Mouse (Mus musculus) cerebellum, adult 18-20 months (tissue): Measurements from ENCODE around the gene Ccdc17.

Experiments
- DNase-seq, 2 experiments: peaks; one replicate each; pipeline ENCODE4 v3.0.0; 2021

The Ccdc17 gene

GRCm38 (mm10) chr4:116596379-116596778 is at the start of gene Ccdc17:
TSS of gene Ccdc17 (plus strand) at chr4:116596654.
- DNase-seq: peak; percentile 16 to 34

DNA sequence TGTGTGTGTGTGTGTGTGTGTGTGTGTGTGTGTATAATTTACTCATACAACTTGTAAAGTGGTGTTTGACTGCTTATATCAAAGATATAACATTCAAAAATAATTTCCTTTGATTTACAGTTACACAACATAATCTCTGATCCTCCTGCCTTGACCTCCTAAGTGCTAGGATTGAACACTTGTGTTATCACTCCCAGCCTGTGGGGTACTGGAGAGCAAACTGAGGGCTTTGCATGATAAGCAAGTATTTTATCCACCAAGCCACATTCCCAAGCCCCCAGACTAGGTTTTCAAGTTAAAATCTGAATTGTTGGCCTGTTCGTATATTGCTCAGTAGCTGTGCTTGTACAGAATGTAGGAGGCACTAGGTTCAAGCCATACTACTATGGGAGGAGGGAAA is 46.0 kb upstream of the Ccdc17 start:
- no peak for DNase-seq

DNA sequence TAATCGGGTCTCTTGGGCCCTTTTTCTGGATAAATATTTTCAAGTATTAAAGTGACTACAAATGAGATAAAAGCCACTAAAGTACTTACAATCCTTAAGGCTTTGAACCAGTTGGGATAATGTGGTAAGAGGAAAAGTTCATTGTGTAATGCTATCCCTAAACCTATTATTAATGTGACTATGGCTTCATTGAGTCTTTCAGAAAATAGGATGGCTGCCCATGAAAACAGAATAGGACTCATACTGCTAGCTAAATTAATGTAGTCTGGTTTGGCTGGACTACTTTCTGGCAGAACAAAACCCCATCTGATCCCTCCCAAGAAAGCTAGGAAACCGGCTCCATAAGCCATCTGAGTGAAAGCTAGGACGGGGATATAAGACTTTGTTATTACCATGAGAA is 43.4 kb upstream of the Ccdc17 start:
- DNase-seq: no peak

- DNase-seq: peak; percentile 76 to 80
Measured at GRCm38 (mm10) chr4:116555413-116556300, 40.8 kb upstream of the Ccdc17 start, which contains the start of gene Tmem69. TSS of gene Tmem69 (minus strand) at chr4:116555936.

DNA sequence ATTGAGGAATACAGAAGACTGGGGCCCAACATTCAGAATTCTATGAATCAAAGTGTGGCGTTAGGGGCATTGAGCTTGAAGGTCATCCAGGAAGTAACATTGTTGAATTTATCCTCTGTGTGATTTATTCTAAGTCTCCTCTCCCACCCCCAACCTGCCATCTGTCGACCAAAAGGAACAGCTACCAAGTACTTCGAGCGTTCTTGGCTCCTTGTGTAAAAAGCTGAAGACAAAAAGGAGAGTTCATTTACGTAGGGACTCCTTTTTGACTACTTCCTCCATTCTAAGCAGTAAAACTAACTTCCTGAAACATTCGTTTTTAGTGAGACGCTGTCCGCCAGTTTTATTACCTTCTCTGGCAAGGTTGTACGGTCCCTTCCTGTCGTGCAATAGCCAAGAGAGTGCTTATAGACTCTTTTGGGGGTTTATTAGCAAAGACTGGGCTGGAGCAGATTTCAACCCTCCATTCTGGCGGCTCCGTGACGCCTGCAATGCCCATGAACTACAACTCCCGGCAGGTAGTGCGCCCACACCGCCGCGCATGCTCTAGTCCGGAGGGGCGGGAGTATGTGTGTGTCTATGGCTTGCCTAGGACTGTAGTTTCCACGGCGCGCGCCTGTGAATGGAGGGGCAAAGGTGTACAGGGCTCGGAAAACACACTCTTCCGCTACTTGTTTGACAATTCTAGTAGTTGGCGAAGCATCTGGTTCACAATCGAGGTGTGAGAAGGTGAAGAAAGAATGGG is 39.7 kb upstream of the Ccdc17 start:
- DNase-seq: peak; percentile 95 to 97

GRCm38 (mm10) chr4:116557306-116558121 is 38.9 kb upstream of the Ccdc17 start, which contains the start of gene Gpbp1l1:
TSS of gene Gpbp1l1 (plus strand) at chr4:116557658.
- DNase-seq: peak; percentile 98

DNA sequence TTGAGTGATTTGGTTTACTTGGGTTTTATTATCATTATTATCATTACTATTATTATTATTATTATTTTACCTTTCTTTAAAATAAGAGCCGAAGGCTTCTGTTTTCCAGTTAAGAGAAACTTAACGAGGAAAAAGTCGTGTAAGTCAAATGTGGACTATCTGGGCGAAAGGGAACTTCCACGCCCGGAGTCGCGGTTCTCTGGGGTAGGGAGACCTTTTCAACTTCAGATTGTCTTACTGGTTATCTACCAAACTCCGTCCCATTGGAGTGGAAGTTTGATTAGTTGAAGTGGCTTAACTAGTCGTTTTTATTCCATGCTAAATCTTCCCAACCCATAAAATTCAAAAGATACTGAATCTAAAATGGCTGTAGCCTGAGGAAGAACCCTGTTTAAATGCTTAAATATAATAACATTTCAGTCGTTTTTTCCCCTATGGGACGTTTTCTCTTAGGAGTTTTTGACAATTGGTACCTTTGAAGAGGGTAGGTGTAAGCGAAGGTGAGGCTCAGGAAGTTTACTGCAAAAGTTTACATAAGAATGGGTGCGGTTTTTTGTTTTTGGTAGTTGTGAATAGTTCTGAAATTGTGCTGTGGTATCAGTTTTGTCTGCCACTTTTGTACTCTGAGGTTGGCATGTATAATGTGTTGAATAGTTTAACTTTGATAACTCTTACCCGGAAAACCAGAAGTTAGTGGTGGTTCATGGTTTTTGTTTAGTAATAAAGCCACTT is 38.1 kb upstream of the Ccdc17 start:
- DNase-seq: no peak

GRCm38 (mm10) chr4:116595793-116596192 is 661 bp upstream of the Ccdc17 start:
- no peak for DNase-seq

DNA sequence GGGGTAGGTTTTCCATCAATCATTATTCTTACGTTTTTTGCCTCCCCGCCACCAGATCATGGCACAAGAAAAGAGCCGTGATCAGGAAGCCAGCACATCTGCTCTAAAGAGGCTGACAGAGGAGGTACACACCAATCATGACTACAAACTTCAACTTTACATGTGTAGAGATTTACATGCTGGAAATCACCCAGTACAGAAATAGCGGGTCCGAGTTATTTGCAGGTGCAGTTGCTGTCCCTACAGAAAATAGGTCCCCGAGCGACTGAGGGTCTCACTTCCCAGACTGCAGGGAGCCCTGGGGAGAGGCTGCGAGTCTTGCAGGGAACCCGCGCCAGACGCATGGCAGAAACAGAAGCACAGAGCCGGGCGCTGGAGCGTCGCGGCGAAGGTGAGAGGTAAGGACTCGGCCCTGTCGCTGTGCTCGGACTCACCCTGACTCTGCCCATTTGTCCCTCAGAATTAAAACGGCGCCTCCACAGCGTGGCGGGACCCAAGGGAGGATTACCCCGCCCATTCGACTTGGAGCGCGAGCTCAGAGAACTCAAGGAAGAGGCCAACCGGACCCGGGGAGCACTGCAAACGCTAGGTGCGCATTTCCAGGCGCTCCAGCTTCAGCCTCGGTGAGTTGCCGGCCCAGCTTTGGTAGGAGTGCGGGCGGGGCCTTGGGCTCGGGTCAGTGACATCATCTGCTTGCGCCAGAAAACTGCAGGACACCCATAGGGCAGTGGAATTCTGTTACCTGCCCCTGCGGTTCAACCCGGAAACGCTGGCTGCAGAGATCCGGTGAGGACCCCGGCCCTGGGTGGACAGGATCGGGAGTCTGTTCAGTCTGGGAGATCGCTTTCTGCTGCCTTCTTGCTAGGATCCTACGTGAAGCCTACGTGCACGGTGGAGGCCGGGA is 776 bp downstream of the Ccdc17 start:
- DNase-seq: peak; percentile 93 to 96

DNA sequence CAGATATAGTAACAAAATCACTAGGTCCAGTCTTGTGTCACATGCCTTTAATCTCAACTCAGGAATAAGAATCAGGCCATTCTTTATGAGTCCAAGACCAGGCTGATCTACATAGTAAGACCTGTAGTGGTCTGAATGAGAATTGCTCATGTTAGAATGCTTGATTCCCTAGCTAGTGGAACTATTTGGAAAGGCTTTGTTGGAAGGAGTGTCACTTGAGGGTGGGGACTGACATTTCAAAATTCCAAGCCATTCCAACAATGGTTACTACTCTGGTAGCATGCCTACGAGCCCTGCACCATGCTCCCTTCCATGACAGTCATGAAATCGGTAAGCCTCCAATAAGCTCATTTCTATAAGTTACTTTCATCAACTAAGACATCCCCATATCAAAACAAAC is 16.2 kb downstream of the Ccdc17 start:
- no peak for DNase-seq

DNA sequence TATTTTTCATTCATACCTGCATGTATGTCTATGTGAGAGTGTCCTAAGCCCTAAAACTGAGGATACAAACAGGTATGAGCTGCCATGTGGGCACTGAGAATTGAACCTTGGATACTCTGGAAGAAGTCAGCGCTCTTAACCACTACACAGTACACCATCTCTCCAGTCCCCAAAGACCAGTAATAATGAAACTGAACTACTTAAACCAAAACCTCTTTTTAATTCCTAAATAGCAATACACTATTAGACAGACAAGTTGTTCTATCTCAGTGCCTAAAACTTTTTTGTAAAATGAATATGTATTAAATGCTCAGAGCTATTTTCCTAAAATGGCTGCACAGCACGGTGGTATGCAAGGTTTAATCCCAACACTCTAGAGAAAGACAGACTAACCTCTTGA is 18.8 kb downstream of the Ccdc17 start:
- no peak for DNase-seq

DNA sequence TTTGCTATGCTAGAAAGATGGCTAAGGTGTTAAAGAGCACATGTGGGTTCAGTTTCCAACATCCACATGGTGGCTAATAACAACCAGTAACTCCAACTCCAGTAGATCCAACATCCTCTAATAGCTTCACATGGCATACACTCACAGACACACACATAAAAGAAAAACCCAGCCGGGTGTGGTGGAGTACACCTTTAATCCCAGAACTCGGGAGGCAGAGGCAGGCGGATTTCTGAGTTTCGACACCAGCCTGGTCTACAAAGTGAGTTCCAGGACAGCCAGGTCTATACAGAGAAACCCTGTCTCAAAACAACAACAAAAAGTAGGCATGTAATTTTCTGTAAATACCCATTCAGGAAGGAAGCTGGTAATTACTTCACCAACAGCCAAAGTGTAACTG is 28.4 kb downstream of the Ccdc17 start:
- DNase-seq: no peak

GRCm38 (mm10) chr4:116626658-116627358 is 30.4 kb downstream of the Ccdc17 start:
- DNase-seq: peak; percentile 75 to 76

GRCm38 (mm10) chr4:116627359-116627716 is 30.9 kb downstream of the Ccdc17 start:
- DNase-seq: peak; percentile 89 to 90

DNA sequence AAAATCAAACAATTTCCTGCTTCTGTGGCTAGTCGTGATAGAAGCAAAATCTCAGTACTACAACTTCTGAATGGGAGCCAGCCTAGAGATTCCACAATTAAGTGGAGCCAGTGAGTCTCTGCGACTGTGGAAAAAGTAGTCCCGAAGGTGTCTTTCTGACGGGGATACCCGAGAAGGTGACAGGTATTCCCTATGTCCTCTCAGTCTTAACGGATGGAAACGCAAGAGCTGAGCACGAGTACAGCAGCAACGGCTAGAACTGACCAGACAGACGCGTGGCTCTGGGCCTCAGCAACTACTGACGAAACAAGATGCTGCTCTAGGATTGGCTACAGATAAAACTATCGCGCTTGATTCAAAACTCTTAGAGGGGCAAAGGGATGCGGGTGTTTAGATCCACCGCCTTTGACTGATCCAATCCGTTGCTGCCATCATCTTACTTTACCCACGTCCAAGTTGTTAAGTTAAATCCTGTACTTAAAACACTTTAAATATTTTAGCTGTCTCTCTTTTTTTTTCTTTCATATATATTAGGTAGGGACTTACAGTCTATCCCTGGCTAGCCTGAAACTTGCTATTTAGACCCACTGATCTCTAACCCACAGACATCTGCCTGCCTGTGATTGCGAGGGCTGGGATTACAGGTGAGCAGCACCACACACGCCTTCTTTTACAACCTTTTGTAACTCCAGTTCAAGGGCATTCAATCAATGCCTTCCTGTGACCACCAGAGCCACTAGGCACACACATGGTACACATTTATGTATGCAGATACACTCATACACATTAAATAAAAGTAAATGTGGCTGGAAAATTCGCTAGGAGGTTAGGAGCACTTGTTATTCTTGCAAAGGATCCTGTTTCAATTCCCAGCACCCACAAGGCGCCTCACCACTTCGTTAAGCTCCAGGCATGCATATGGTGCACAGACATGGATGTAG is 31.5 kb downstream of the Ccdc17 start, which contains the start of gene Nasp:
Nasp (minus strand) TSS at position 220 of the 941 bp plus-strand sequence.
- DNase-seq: peak; percentile 83 to 85

DNA sequence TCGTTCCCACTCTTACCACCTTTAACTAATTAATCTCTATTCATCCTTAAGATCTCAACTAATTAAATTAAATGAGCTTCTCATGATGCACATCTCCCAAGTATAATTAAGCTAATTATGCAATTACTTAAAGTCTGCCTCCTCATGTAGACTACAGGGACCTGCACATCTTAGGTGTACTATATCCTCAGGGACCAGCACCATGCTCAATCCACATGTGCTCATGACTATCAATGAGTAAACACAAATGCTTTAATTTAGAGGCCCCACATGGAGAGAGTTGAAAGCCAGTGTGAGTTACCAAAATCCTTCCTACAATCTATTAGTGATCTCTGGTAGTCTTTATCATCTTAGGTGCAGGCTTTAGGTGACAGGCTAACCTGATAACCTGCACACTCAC is 38.7 kb downstream of the Ccdc17 start:
- no peak for DNase-seq

DNA sequence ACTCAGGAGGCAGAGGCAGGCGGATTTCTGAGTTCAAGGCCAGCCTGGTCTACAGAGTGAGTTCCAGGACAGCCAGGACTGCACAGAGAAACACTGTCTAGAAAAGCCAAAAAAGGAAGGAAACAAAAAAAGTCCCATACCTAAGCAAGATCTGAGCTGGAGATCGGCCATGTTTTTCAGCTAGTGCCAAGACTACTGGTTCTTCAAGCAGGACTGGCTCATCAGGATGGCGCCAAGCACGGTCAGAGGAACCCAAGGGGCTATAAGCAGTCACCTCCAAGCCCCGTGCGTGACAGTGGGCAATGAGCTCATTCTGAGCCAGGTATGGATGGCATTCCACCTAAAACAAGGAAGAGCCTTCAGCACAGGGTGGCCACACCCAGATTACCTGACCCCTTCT is 42.4 kb downstream of the Ccdc17 start:
- DNase-seq: no peak

GRCm38 (mm10) chr4:116642071-116642470 is 45.6 kb downstream of the Ccdc17 start:
- no peak for DNase-seq

- peak in 1 of 2 experiments; percentile 43 for DNase-seq
Measured at GRCm38 (mm10) chr4:116644326-116644725, 47.9 kb downstream of the Ccdc17 start.
